Mouse (Mus musculus): ENCODE results near the gene Slc22a28. TPM values are rescaled to one million over a fixed set of nuclear protein-coding genes. Genes with fewer than 3 reads are reported as not detected.

The Slc22a28 gene
- not detected for total RNA-seq (2023)

DNA sequence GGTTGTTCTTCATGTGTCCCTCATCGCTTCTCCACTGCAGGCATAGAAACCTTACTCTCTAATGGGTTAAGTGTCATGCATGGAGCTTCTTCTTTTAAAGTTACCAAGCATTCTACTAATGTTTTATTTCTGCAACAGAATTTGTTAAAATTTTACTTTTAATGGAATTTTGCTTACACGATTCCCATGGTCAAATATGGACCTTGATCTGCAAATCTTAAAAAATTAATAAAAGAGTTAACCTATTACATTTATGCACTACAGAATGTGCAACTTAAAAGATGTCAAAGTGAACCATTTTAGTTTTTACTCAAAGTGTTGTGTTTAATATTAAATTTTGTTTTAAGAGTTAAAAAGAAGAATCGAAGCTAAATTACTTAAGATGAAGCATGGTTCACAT is at the start of gene Slc22a28:
Gene Slc22a28, minus strand, starts transcription at position 102 of the 400 bp plus-strand sequence.

Other genes with a start within 250 kb of the Slc22a28 start
- gene Slc22a27, start 166.0 kb downstream of the Slc22a28 start, total RNA-seq (2023) = not detected
- not detected for gene Slc22a29, start 86.9 kb upstream of the Slc22a28 start, total RNA-seq (2023)

All from T-cell, adult 66 days (primary cell).